Mouse (Mus musculus) limb, embryonic 14.5 days (tissue): ENCODE measurements around the gene Rnf168. TPM values are rescaled to one million over a fixed set of nuclear protein-coding genes. Genes with fewer than 3 reads are reported as not detected.
"Not testable (repeated sequence)": the region's sequence is repeated elsewhere in the genome, so short reads cannot be mapped to it uniquely, and the experiment has no call there.

Experiments
- ATAC-seq: fragments of 200-750 bp; cut with Nextera tagmentation; 2 replicates; pipeline ENCODE4 v1.8.0; 2017; ENCODE audit warnings: low read depth, moderate number of reproducible peaks, moderate TSS enrichment; ENCODE audit not compliant: low FRiP score
- DNase-seq: peaks from one replicate; pipeline ENCODE4 v3.0.0-alpha.2; 2015; ENCODE audit warnings: low spot score
- H3K27ac ChIP-seq: fragments of 300-500 bp; sonication (generic); replicated peaks from 2 replicates; pipeline ENCODE4 v1.5.1; 2014; ENCODE audit warnings: low read depth, mild to moderate bottlenecking, low read length, moderate library complexity, mixed read lengths
- H3K27me3 ChIP-seq: fragments of 300-500 bp; sonication (generic); 2 replicates; pipeline ENCODE4 v1.6.1; 2014; ENCODE audit warnings: low read length, mixed read lengths; ENCODE audit not compliant: control insufficient read depth, insufficient read depth
- H3K36me3 ChIP-seq: fragments of 300-500 bp; sonication (generic); 2 replicates; pipeline ENCODE4 v1.6.1; 2014; ENCODE audit warnings: mild to moderate bottlenecking, low read length, moderate library complexity, mixed read lengths; ENCODE audit not compliant: control insufficient read depth, insufficient read depth
- H3K4me1 ChIP-seq: fragments of 300-500 bp; sonication (generic); 2 replicates; pipeline ENCODE4 v1.6.1; 2014; ENCODE audit warnings: antibody characterized with exemption, low read length, mixed read lengths; ENCODE audit not compliant: control insufficient read depth, insufficient read depth
- H3K4me2 ChIP-seq: fragments of 300-500 bp; sonication (generic); replicated peaks from 2 replicates; pipeline ENCODE4 v1.6.1; 2014; ENCODE audit warnings: low read depth, mild to moderate bottlenecking, low read length, moderate library complexity; ENCODE audit not compliant: severe bottlenecking
- H3K4me3 ChIP-seq: fragments of 300-500 bp; sonication (generic); replicated peaks from 2 replicates; pipeline ENCODE4 v1.5.1; 2014; ENCODE audit warnings: low read length
- H3K9ac ChIP-seq: fragments of 300-500 bp; sonication (generic); 2 replicates; pipeline ENCODE4 v1.6.1; 2014; ENCODE audit warnings: mild to moderate bottlenecking, low read depth, low read length, moderate library complexity; ENCODE audit not compliant: severe bottlenecking
- H3K9me3 ChIP-seq: fragments of 300-500 bp; sonication (generic); 2 replicates; pipeline ENCODE4 v1.6.1; 2016; ENCODE audit warnings: low read length; ENCODE audit not compliant: control insufficient read depth
- POLR2A ChIP-seq: fragments of 200-500 bp; IDR thresholded peaks from 2 replicates; pipeline ENCODE4 v1.8.0; 2012; ENCODE audit warnings: inconsistent platforms, mild to moderate bottlenecking, moderate library complexity, borderline replicate concordance; ENCODE audit not compliant: insufficient read depth, insufficient read length; ENCODE audit errors: extremely low read depth
- WGBS: fragments of 180-500 bp; shearing (Covaris S2); extraction: QIAGEN DNeasy Blood & Tissue Kit; methylation state at CpG from one replicate; pipeline ENCODE4 v1.1.7; 2014; 5-methylcytosine and 5-hydroxymethylcytosine counted together
- polyA plus RNA-seq, 2 experiments: library from polyadenylated mRNA; depleted of rRNA in 1 of 2; stranded (reverse) in 1 of 2; unstranded in 1 of 2; fragments of >200 nt; fragmentation: Nextera tagmentation in 1 of 2; extraction: Ambion mirVana in 1 of 2; gene quantifications; 2 replicates each; pipeline versions ENCODE4 v1.2.1 to v1.2.3; 2012 to 2014

The Rnf168 gene
- polyA plus RNA-seq, 2 experiments, result 14.1 to 28.5 TPM

DNA sequence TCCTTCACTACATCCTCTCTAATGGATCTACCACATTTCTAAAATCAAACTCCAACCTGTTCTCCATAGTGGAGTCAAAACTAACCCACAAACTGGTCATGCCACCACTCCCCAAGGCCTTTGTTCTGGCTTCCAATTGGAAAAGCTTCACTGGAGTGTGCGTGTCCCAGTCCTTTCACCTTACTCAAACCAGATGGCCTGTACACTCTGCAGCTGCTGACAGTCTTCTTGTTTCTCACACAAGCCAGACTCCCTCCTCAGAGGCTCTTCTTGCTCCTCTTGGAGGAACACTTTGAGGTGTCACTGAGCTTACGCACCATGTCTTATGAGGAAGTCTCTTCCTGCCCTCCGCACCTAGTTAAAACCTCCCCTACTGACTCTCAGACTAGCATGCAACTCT, 33.4 kb upstream of the Rnf168 start:
- no peak for DNase-seq
- ATAC-seq, result no peak
- no peaks in the 10 kb centered on the region for H3K9me3 ChIP-seq
- no peak overlapping the region for H3K4me2 ChIP-seq
- no peak overlapping the region for H3K27ac ChIP-seq
- H3K4me1 ChIP-seq, result peaks cover 15% of the 10 kb centered on the region
- H3K9ac ChIP-seq, result no peak overlapping the region
- H3K36me3 ChIP-seq, result no peaks in the 10 kb centered on the region
- TF ChIP-seq POLR2A, result no peak
- H3K4me3 ChIP-seq, result no peak overlapping the region
- no peaks in the 10 kb centered on the region for H3K27me3 ChIP-seq
- WGBS, result 70% methylated on average over 3 of the region's 3 CpGs

GRCm38 (mm10) chr16:32246351-32246791, 30.9 kb upstream of the Rnf168 start:
- Histone ChIP-seq H3K4me2 (peak overlapping the region; percentile 70), H3K9ac (peak overlapping the region; percentile 81), H3K4me1 (peaks cover 15% of the 10 kb centered on the region), H3K27ac (peak overlapping the region; percentile 94), H3K36me3 (no peaks in the 10 kb centered on the region), H3K9me3 (no peaks in the 10 kb centered on the region), H3K4me3 (peak overlapping the region; percentile 67), H3K27me3 (no peaks in the 10 kb centered on the region)
- 0% methylated on average over 36 of the region's 41 CpGs for WGBS
- DNase-seq (peak; percentile 3), ATAC-seq (peak; percentile 26; the same call in 1 of the 2 replicates)
- no peak for TF ChIP-seq POLR2A

- WGBS, result 0% methylated on average over 46 of the region's 48 CpGs
Measured at GRCm38 (mm10) chr16:32246952-32247370, 30.3 kb upstream of the Rnf168 start, which contains the start of the genes Fbxo45 and Wdr53. Fbxo45 (minus strand) TSS chr16:32247158. Wdr53 (plus strand) TSS chr16:32247227.

DNA sequence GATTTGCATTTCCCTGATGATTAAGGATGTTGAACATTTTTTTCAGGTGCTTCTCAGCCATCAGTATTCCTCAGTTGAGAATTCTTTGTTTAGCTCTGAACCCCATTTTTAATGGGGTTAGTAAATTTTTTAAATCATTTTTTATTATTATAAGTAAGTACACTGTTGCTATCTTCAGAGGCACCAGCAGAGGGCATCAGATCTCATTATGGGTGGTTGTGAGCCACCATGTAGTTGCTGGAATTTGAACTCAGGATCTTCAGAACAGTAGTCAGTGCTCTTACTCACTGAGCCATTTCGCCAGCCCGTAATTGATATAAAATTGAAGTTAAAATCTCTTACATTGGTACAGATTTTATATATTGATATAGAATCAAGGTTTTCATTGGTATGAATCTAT, 13.0 kb upstream of the Rnf168 start:
- not testable (repeated sequence) for H3K27ac ChIP-seq, H3K9ac ChIP-seq, H3K4me3 ChIP-seq, H3K4me1 ChIP-seq, H3K27me3 ChIP-seq, H3K36me3 ChIP-seq, H3K4me2 ChIP-seq, H3K9me3 ChIP-seq, ATAC-seq
- DNase-seq, result peak; percentile 22
- 83% methylated on average over 2 of the region's 2 CpGs for WGBS

More at GRCm38 (mm10) chr16:32246952-32247370, 30.3 kb upstream of the Rnf168 start, which contains the start of the genes Fbxo45 and Wdr53:
- H3K36me3 ChIP-seq, result peaks cover 2% of the 10 kb centered on the region; the same call in 1 of the 2 replicates
- ATAC-seq (peak; percentile 97), DNase-seq (peak; percentile 97)
- H3K27me3 ChIP-seq, result no peaks in the 10 kb centered on the region
- H3K27ac ChIP-seq, result peak within 1 kb of the TSS; percentile 94
- peak within 1 kb of the TSS; percentile 67 for H3K4me3 ChIP-seq
- TF ChIP-seq POLR2A, result peak; percentile 67; the same call in 1 of the 2 replicates
- H3K4me1 ChIP-seq, result peaks cover 15% of the 10 kb centered on the region
- no peaks in the 10 kb centered on the region for H3K9me3 ChIP-seq
- H3K9ac ChIP-seq, result peak within 1 kb of the TSS; percentile 81
- H3K4me2 ChIP-seq, result peak within 1 kb of the TSS; percentile 70

- Histone ChIP-seq H3K27ac (no peak within 1 kb of the TSS), H3K36me3 (no peaks in the 10 kb centered on the region), H3K4me2 (no peak within 1 kb of the TSS), H3K9ac (no peak within 1 kb of the TSS), H3K4me3 (no peak within 1 kb of the TSS), H3K27me3 (no peaks in the 10 kb centered on the region), H3K9me3 (no peaks in the 10 kb centered on the region), H3K4me1 (no peaks in the 10 kb centered on the region)
- 84% methylated on average over 11 of the region's 11 CpGs for WGBS
- no peak for DNase-seq
- ATAC-seq, result no peak
- TF ChIP-seq POLR2A, result no peak
Measured at GRCm38 (mm10) chr16:32271291-32271690, 6.0 kb upstream of the Rnf168 start, which contains the start of gene Smco1. Smco1 (plus strand) TSS chr16:32271468.
